Mouse (Mus musculus): ENCODE data around the gene Chkb. TPM values are rescaled to one million over a fixed set of nuclear protein-coding genes. Genes with fewer than 3 reads are reported as not detected.

Gene Chkb
- polyA plus RNA-seq (2017; shearing (Covaris generic)): 10 to 100 TPM; 54.6 to 66.7 TPM

DNA sequence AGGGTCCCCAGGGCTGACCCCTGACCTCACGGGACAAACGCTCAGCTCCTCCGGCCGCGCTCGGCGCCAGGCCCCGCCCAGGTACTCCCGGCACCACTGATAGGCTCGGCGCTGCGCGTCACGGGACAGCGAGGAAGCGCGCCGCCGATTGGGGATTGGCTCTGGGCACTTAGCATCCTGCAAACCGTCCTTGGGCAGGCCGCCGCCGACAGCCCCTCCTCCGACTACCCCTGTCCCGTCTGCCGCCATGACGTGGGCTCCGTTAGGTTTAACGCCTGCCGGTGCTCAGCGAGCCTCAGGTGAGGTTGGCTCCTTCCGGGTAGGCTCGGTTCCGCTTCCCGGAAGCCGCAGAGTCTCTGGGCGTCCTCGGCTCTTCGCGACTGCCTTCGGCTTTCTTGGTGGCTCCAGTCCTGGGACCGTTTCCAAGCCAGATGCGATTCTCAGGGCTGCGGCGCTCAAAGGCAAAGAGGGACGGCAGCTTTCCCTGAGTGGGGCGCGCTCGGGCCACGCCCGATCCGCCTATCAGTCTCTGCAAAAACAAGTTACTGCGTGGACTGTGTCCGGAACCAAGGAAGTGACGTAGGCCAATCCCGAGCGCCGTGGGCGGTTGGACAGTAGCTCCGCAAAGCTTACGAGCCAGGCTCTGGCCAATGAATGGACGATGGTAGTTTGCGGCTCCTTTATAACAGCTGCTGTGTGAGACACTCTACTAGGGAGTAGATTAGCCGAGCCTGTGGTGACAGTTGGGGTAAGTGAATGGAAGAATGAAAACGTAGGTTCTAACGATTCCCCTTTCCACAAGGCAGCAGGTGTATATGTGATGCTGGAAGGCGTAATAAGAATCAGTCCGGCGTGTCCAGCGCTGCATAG lies at the start of gene Chkb, which contains the start of the genes C730034F03Rik and Gm44502:
Chkb (minus strand) TSS at position 557 of the 870 bp plus-strand sequence.
C730034F03Rik (plus strand) TSS at position 238 of the 870 bp plus-strand sequence.
Gm44502 (minus strand) TSS at position 345 of the 870 bp plus-strand sequence.
- ATAC-seq: peak; percentile 91

DNA sequence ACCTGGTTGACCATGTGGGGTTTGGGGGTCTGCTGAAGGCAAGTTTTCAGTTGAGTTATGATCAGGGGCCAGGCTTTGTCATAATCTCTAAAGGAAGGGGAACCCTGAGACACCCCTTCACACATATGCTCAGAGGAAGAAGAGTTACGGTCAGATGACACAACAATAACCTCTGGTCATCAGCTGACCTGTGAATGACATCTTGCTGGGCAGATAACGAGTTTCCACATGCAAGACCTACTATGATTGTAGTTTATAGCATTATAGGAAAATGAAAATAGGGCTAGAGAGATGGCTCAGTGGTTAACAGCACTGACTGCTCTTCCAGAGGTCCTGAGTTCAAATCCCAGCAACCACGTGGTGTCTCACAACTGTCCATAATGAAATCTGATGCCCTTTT lies 48.9 kb upstream of the Chkb start:
- no peak for ATAC-seq

DNA sequence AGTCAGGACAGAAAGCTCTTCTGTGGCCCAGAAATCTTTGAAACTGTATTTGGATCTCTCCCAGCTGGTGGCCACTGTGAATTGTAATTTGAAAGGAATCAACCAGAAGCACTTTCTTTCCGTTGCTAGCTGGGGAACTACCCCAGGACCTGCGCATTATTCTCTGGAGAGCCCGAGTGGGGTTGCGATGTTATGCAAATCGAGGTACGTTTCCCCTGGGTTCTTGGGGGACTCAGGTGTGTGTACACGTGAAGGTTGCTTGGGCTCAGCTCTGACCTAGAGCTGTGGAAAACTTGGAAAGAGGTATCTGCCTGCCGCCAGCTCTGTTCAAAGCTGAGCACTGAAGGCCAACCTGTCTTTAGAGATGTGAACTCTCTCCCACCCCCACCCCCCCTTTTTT lies 48.1 kb upstream of the Chkb start:
- ATAC-seq: no peak

DNA sequence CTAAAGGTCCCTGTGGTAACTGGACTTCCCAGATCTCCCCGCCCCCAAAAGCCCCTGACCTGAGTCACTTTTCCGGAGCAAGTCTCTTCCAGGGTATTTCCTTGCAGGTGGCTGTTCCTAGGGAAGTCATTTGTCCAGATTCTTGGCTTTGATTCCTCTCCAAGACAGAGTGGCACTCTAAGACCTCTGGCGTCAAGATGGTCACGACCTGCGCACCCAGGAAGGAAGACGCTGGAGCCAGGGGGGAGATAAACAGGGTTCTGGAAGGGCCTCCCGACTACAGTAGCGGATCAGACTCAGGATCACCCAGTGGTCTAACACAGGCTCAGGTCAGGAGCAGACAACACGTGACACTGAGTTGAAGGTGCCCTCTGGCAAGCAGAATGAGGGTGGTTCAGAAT lies 47.4 kb upstream of the Chkb start, which contains the start of gene Arsa:
Arsa (minus strand) TSS at position 335 of the 401 bp plus-strand sequence.
- ATAC-seq: no peak

DNA sequence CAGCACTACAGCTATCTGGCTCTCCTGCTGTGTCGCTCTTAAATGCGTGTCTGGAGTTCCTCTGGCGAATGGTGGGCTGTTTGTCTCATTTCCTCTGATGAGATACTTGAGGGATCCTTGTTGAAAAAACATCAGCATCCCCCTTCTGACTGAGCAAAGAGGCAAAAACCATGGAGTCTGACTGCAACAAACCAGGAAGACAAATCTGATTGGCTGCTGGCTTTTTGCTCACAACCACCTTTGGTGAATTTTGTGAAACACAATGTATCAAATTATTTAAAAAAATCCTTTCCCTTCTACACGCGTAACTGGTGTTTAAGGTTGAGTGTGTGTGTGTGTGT lies 46.7 kb upstream of the Chkb start:
- ATAC-seq: peak; percentile 39

DNA sequence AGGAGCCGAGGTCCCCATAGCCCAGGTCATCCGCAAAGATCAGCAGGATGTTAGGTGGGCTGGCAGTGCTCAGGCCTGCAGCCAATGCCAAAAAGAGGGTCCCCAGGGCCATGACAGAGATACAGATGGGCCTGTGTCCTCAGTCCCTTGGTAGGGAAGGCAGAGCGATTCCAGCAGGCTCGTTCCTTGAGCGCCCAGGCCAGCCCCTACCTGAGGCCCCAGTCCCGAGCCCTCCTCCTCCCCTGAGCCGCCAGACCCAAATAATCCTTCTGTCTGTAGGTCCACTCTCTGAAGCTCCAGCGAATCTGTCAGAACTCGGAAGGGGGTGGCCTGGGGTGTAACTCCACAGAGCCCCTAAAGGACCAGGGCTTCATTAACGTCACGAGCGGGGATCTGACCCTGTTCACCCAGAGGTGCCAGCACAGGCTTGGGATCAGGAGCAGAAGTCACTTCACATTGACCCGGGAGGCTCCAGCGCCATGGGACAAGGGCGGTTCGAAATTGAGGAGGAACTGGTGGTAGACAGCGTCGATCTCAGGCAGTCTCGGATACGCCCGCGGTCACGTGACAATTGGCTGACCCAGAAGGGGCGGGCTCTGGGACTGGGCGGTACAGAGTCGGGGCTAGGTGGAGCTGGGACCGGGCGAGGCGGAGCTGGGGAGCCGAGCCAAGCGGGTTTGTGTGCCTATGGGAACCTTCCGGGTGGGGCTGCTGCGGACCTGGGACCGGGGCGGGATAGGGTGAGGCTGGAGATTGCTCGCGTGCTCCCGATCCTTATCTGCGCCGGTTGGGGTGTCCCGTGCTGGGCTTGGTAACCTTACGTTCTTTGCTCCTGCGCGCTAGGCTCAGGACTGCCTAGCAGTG lies 46.1 kb upstream of the Chkb start:
- peak; percentile 98 for ATAC-seq

DNA sequence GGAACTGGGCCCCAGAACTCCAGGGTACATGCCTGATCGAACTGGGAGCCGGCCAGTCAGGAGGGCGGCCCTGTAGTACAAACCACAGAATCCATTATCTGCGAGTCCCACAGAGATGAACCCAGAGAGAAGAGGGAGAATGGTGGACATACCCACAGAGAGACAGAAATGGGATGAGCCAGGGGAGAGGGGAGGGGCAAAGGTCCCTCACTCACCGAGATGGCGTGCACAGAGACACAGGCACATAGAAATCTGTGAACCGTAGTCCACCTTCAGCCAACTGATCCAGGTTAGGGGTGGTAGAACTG lies 45.5 kb upstream of the Chkb start:
- no peak for ATAC-seq

DNA sequence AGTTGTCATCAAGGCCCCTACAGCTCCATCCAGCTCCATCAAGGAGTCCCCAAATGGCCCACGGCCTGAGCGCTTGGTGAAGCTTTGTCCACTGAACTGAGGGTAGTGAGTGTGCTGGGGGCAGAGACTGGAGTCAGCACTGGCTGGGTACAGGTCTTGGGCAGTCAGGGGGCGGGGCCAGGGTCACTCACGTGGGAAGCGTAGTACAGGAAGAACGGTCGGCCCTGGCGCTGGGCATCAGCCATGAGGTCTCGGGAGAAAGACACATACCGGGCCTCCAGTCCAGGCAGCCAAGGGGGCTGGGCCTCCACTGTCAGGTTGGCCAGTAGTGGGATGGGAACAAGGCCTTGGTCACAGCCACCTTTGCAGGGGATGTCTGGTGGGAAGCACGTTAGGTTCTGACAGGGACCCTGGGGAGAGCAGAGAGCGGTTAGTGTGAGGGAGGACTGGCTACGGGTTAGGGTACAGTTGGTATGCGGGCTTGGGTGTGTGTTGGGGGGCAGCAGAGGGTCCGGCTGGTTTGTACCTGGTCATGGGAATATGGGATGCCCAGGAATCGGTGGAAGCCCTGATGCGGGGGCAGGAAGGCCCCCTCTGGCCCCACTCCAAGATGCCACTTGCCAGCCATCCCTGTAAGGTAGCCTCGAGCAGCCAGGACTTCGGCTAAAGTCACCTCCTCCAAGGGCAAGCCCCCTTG lies 45.0 kb upstream of the Chkb start:
- ATAC-seq: no peak

DNA sequence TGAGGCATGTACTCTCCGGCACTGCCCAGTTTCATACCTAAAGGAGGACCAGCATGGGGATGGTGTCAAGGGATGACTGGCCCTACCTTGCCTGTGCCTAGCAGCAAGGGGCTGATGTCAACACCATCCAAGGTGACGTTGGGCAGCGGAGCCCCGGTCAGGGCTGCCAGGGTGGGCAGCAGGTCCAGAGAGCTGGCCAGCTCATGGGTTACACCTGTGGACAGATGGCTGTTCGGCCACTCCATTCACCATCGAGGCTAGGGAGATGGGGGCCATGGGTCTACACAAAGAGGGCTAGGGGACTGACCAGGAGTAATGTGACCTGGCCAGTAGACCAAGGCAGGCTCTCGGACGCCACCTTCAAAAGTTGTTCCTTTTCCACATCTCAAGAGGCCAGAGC lies 44.2 kb upstream of the Chkb start:
- no peak for ATAC-seq

DNA sequence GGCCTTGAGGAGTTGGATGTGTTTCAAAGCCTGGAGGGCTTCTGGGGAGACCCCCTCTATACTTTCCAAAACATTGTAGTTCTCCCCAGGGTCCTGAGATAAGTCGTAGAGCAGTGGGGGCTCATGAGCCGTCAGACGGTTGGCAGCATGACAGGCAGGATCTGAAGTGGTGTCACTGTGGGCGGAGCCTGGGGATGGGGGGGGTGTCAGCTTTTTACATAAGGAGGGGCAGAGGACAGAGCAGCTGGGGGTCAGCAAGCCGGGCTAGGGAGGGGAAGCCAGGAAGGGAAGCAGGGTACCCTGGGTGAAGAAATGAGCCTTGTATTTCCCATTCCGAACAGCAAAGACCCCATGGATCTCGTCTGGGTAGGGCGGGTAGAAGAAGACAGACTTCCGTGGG lies 43.7 kb upstream of the Chkb start:
- ATAC-seq: no peak

DNA sequence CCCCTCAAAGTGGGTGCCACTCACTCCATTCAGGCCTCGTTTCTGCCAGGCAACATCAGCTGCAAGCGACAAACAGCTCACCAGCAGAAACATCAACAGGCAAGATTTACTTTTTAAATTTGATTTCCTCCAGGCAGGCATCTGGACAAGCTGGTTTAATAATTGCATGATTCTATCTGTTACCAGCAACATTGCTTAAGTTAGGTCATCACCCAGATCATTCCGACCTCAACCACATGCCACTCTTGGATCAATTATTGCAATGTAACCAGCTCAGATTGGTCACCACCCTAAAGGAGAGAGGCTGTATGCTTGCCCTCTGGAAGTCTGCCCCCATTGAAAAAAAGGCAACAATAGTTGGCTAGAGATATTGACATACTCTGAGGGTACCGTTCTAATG lies 41.8 kb upstream of the Chkb start:
- no peak for ATAC-seq

DNA sequence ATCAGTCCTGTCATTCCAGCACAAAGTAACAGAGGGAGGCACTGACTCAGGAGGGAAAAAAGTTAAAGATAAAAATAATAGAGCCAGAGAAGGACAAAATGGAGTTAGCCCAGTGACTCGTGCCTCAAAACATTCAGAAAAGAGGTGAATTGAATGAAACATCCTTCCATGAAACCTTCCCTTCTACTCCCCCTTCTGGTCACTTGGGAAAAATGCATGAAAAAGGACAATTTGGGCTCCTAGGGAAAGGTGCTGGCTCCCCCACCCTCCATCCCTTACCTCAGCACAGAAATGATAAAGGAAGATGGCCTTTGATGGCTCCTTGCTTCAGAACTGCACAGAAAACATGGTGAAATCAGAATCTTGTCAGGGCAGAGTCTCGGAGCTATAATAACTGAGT lies 38.9 kb upstream of the Chkb start:
- peak; percentile 67 for ATAC-seq

DNA sequence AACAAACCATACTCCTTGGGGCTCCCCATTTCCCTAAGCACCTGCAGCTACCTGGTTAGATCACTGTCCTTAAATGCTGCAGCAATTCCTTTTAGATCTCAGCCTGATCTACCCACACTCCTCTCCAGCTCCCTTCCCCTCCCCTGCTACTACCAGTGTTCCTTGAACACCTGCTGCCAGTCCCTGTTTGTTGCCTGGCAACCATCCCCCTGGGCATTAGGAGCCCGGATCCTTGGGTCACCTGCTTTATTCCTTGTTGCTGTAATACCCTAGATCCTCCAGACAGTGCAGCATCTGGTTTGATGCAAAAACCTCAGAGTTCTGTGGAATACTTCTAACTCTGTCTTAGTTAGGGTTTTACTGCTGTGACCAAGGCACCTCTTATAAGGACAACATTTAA lies 35.3 kb upstream of the Chkb start:
- no peak for ATAC-seq

DNA sequence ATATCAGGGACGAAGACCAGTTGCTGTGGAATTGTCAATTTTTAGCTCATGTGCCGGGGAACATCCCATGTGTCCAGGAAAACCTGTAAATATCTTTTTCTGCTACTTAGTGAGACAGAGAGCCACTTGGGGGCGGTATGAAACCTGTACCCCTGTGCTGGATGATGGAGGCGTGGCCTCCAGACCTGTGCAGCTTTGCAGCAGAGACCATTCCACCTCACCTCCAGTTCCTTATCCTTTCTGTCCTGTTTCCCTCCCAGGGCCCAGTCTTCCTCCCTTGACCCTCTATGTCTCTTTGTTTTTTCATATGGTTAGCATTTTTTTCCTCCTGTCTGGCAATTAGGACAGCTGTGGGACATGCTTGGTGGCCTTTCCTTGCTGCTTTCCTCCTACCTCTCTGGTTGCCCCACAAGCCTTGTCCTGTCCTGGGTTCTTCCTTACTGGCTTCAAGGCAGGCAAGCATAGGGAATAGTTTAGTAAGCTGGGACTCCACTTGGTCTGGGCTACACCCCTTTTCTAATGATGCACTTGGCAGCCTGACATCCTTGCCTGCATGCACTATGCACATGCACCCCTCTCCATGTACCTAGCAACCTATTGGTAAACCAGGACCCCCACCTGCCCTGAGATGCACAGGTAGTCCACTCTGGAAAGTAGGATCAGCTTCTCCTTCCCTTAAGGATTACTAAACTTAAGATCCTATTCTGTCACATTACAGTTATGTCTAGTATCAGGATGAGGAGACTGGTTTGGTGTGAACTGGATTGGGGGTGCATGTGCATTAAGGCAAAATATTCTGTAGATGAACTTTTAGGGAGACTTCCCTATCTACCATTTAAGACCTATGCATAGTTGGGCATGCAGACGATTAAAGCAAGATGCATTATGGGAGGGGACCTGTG lies 33.9 kb upstream of the Chkb start:
- ATAC-seq: no peak

DNA sequence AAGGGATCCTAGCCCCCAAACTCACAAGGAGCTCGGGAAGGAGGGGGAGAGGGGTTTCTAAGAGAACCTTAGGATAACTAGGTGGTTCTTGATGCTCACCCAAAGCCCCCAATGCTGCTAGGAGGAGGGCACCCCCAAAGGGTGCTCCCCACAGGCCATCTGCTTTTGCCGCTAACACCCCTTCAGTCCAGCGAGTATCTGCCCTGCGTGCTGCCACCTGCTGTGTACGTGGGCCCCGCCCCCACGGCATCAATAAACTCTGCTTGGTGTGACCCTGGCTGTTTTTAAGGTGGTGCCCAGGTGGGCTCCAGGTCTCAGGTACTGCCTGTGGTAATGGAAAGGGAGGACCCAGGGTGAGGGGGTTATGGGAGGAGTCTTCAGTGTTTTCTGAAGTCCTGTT lies 32.5 kb upstream of the Chkb start:
- ATAC-seq: no peak

DNA sequence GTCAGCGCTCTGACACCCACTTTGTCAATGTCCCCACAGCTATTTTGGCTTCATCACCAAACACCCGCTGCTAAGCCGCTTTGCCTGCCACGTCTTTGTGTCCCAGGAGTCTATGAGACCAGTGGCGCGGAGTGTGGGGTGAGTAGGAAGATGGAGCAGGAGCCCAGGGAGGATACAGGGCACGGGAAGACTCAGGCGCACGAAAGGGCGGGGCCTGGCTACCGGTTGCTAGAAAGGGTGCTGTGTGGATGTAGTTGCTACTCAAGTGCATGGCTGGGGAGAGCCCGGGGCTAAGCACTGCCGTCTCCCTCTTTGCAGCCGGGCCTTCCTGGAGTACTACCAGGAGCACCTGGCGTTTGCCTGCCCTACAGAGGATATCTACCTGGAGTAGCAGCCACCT lies 31.6 kb upstream of the Chkb start:
- no peak for ATAC-seq

DNA sequence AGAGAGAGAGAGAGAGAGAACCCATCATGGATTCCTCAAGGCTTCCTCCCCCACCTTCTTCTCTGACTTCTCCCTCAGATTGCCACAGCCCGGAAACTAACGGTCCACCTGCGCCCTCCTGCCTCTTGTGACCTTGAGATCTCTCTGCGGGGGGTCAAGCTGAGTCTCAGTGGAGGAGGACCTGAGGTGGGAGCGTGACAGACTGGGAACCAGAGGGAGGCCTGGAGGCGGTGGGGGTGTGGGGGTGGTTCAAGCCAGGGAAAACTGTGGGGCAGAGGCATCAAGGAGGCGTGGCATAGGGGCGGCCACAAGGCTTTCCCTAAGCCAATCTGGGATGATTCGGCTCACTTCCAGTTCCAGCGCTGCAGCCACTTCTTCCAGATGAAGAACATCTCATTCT lies 30.6 kb upstream of the Chkb start:
- no peak for ATAC-seq

DNA sequence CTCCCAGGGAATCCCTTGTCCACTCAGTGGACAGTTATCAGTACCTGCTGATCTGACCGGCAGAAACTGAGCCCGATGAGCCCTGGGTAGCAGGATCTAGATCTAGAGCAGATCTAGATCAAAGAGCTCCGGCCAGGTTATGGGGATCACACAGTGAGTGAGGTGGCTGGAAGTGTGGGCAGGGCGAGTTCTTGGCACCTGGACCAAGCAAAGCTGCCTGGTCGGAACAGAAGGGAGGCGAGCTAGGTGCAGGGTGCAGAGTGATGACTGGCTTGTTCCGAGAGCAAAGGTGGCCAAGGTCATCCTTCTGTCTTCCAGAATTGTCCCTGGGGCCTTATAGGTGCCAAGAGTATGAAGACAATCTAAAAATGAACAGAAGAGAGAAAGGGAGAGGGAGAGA lies 30.1 kb upstream of the Chkb start:
- ATAC-seq: no peak

DNA sequence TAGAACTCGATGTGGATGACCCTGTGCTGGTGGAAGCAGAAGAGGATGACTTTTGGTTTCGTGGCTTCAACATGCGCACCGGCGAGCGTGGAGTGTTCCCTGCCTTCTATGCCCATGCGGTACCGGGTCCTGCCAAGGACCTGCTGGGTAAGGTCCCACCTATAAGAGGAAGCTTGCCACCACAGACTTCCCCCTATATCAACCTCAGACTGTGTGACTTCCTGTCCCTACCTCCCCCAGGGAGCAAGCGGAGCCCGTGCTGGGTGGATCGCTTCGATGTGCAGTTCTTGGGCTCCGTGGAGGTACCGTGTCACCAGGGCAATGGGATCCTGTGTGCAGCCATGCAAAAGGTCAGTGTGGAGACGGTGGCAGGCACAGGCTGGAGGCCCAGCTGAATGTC lies 29.2 kb upstream of the Chkb start:
- peak; percentile 62 for ATAC-seq

DNA sequence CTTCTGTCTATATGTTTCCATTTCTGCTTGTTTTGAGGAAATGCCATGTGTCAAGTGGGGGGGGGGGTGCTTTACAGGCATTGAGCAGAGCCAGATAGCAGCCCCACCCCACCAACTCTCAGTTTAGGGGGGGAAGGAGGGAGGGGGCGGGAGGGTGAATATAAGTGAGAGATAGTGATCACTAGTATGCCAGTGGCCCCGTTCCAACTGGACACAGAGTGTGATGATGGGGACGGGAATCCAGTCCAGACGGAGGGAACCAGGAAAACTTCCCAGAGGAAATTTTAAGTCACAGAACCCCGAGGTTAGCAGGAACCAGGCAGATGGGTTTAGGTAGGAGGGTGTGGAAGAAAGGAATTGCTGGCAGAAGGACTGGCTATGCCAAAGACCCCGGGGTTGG lies 25.9 kb upstream of the Chkb start:
- no peak for ATAC-seq

DNA sequence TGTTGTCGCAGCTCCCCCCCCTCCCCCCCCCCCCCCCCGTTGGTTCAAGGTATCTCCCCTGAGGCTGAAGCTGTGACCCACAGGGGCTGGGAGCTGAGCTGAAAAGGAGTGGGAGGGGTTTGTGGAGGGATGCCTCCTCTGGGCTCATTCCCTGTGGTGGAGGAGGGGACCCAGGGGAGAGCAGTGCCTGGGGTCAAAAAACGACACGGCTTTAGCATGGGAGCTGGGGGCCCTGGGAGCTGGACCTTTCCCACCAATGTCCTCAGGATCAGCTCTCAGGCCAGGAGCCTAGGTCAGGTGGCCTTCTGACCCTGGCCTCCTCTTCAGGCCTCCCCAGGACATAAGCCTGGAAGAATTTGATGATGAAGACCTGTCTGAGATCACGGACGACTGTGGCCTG lies 25.1 kb upstream of the Chkb start:
- ATAC-seq: no peak

DNA sequence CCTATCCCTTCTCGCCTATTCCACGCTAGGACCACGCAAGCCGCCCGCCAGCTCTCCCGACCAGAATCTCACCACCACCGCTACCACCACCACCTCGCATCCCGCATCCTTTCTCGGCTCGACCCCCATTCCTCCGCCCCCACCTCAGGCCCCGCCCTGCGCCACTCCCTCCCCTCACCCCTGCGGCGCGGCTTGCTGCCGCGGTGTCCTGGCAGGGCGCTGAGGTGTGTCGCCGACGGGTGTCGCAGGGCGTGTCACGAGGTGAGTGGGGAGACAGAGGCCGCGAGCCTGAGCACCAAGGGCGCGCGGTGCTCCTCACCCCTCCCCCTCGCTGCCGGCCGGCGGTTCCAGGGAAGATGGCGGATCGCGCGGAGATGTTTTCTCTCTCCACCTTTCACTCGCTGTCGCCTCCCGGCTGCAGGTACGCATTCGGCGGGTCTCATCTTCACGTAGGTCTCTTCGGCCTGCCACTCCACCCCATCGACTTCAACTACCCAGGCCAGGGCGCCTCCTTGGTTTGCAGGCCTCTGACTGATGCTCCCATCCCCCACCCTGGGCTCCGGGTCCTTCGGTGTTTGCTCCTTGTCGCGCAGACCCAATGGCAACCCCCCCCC lies 24.3 kb upstream of the Chkb start, which contains the start of gene Mapk8ip2:
Mapk8ip2 (plus strand) TSS at position 49 of the 614 bp plus-strand sequence.
- ATAC-seq: no peak
